18 mouse cellular contexts compared by ENCODE assay signal in the genomic region with DNA sequence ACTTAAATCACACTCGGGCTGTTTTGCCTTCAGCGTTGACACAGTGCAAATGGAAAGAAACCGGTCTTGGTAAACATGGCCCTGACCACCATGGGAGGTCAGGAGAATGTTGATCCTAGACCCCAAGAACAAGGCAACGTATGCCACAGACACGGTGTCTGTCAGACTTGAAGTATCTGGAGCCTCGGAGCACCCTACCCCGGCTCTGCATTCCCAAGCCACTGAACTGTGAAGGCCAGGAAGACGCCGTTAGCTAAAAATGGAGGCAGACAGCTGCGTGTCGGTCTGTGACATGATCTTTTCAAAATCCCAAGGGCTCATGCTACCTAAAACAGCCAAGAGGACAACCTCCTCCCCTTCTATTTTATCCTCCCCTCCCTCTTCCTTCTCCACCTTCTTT.
DNase-seq lines count a peak whose midpoint lies in the region; ATAC-seq and TF ChIP-seq lines count a peak whose summit lies in the region.
"Had no signal": no experiment of that assay in that cellular context is flagged by ENCODE, and none has a peak within 500 bp of the region (broad histone marks: within the 10 kb centered on the region; RNA-seq: fewer than 3 reads in every experiment).

No protein-coding gene starts in this region.

- no peaks in the 10 kb centered on the region; the same call in 1 of the 2 replicates for H3K36me3 ChIP-seq in forebrain, embryonic 11.5 days (ENCODE audit: control insufficient read depth, insufficient read depth, low read length)
- H3K36me3 ChIP-seq: heart, embryonic 12.5 days; lung, embryonic 15.5 days had no signal

- DNase-seq in gastrocnemius, adult 18-20 months (ENCODE audit: low spot score): peak; percentile 11
- no peak for DNase-seq in gastrocnemius, adult 8-10 months (ENCODE audit: low spot score in 2 of 2)
- DNase-seq in Patski (ENCODE audit: low read depth, low spot score): no peak
- peak; percentile 38 for DNase-seq in kidney, adult 9 months
- DNase-seq in kidney, postnatal 36 days: peak; percentile 38 to 59
- no peak for DNase-seq in right cerebral cortex, postnatal 25 days
- DNase-seq in lung, postnatal 25 days (ENCODE audit: low spot score): no peak
- no peak for DNase-seq in forebrain, embryonic 11.5 days (ENCODE audit: low spot score)
- DNase-seq: adrenal gland, adult 2 months; cerebellum, postnatal 25 days; gastrocnemius, postnatal 36 days; midbrain, embryonic 14.5 days; thymus, postnatal 36 days had no signal

- CTCF ChIA-PET in Patski (lab: Charles Lee): interaction anchor here (1.1 to 1.6 kb wide), 2 partner anchors 12 to 20 kb away, joined by 3 to 5 read pairs; no protein-coding TSS in a partner anchor

- WGBS in forebrain, embryonic 11.5 days: 78% methylated on average over 11 of the region's 11 CpGs

- H3K9ac ChIP-seq in forebrain, embryonic 11.5 days (ENCODE audit: low read length): no peak overlapping the region
- H3K9ac ChIP-seq: heart, embryonic 12.5 days; hindbrain, embryonic 14.5 days; lung, embryonic 15.5 days had no signal

- in situ Hi-C loops in Patski (cut with MboI; ENCODE audit: low pct_unique_long_range_greater_than_20kb): no loop called here

- no peak overlapping the region for H3K4me3 ChIP-seq in forebrain, embryonic 11.5 days (ENCODE audit: low read depth, low read length)
- H3K4me3 ChIP-seq: heart, embryonic 12.5 days; lung, embryonic 15.5 days had no signal

- H3K4me2 ChIP-seq in forebrain, embryonic 11.5 days (ENCODE audit: low read depth, low read length, severe bottlenecking): no peak overlapping the region
- H3K4me2 ChIP-seq: heart, embryonic 12.5 days; hindbrain, embryonic 14.5 days; liver, embryonic 11.5 days; lung, embryonic 15.5 days had no signal

- no peaks in the 10 kb centered on the region for H3K9me3 ChIP-seq in forebrain, embryonic 11.5 days (ENCODE audit: control insufficient read depth, low read length)
- H3K9me3 ChIP-seq: heart, embryonic 12.5 days; lung, embryonic 15.5 days had no signal

- H3K27me3 ChIP-seq in Patski: no peaks in the 10 kb centered on the region
- no peaks in the 10 kb centered on the region for H3K27me3 ChIP-seq in forebrain, embryonic 11.5 days (ENCODE audit: control insufficient read depth, insufficient read depth, low read length)
- H3K27me3 ChIP-seq: CH12.LX; heart, embryonic 12.5 days; lung, embryonic 15.5 days had no signal

- H3K27ac ChIP-seq in forebrain, embryonic 11.5 days (ENCODE audit: low read depth, low read length): no peak overlapping the region
- H3K27ac ChIP-seq: hindbrain, embryonic 14.5 days; lung, embryonic 15.5 days had no signal

- no peaks in the 10 kb centered on the region for H3K4me1 ChIP-seq in forebrain, embryonic 11.5 days (replicated peaks; ENCODE audit: control insufficient read depth, insufficient read depth, low read length)

- peak; percentile 47 for ATAC-seq in Patski
- no peak for ATAC-seq in forebrain, embryonic 11.5 days (replicated peaks; ENCODE audit: low FRiP score)

- POLR2A ChIA-PET in Patski (lab: Charles Lee): interaction anchor here (0.5 to 0.7 kb wide), 2 partner anchors 26 to 29 kb away, joined by 4 read pairs; no protein-coding TSS in a partner anchor

- TF ChIP-seq CTCF in Patski (IDR thresholded peaks at IDR 0.05): no peak

Comparison
In these comparisons a context has a peak if more than half of its experiments do, and no peak if none do; other contexts are left out.
1. DNase-seq: peak in gastrocnemius, adult 18-20 months (single experiment), kidney, adult 9 months (single experiment) and kidney, postnatal 36 days (2 of 2); none in gastrocnemius, adult 8-10 months (0 of 2), Patski (single experiment), right cerebral cortex, postnatal 25 days (single experiment), lung, postnatal 25 days (single experiment) and forebrain, embryonic 11.5 days (single experiment).